Mouse (Mus musculus) heart, adult 18-20 months (tissue): ENCODE results near the gene Dhx30. TPM values are rescaled to one million over a fixed set of nuclear protein-coding genes. Genes with fewer than 3 reads are reported as not detected.
A peak's percentile ranks its signal among the peaks of the same experiment; 100 is the strongest.
"Not testable (repeated sequence)": the region's sequence is repeated elsewhere in the genome, so short reads cannot be mapped to it uniquely, and the experiment has no call there.

Experiments used
- DNase-seq, 2 experiments: peaks; one replicate each; pipeline ENCODE4 v3.0.0; 2021 to 2022; ENCODE audit warnings: mixed read lengths in 1 of 2
- total RNA-seq, 2 experiments: library from RNA; stranded (reverse); gene quantifications; 2 replicates each; pipeline ENCODE4 v1.2.3; 2021

Dhx30 gene
- total RNA-seq, 2 experiments from 2014 or later, result 54.4 to 56.4 TPM

GRCm38 (mm10) chr9:110094761-110095160 is 22.9 kb downstream of the Dhx30 start:
- no peak for DNase-seq

GRCm38 (mm10) chr9:110093303-110093702 is 24.3 kb downstream of the Dhx30 start:
- DNase-seq, result no peak

DNA sequence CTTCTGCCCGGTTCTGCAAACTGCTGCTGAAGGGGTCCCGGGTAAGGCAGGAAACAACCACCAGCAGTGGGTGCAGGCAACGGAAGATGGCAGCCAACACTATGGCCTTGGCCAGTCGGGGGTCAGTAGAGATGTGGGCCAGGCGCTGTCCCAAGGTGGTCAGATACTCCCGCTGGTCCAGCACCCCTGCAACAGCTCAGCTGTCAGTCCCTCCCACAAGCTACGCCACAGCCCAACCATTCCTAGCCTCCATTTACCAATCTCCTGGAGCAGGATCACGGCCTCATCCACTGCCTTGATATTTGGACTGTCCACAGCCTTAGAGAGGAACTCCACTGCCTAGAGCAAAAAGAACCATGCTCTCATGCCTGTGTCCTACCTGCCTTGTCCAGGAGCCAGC is 31.9 kb downstream of the Dhx30 start:
- no peak for DNase-seq

DNA sequence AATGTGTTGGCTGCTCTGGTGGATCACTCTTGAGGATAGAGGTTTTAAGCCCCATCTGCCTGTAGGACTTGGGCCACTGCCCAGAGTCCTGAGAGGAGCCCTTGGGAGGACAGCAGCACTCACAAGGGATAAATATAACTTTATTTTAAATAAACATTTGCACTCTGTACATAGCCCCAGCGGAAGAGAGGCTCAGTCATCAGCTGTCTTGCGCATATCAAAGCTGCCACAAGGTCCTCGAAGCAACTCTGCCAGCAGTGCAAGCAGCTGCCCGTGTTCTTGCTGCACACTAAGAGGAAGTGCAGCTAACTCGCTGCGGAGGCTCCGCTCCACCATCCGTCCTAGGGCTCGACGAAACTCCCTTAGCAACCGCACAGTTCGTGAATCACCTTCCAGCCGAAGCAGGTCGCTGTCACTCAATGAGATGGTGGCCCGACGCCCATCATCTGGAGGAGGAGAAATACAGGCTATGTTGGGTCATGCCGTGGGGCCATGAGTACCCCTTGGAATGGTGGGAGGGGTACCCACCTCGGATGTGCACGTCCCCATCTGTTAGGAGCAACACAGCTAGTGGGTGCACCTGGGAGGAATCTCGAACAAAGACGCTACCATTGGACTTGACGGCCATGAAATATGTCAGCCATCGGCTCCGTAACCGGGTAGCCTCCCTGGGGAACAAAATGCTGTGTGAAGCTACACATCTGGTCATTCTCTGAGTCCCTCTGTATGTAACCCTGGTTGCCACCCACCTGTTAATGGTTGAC is 33.2 kb downstream of the Dhx30 start:
- peak; percentile 61 to 69 for DNase-seq

GRCm38 (mm10) chr9:110081066-110081465 is 36.6 kb downstream of the Dhx30 start:
- no peak for DNase-seq

DNA sequence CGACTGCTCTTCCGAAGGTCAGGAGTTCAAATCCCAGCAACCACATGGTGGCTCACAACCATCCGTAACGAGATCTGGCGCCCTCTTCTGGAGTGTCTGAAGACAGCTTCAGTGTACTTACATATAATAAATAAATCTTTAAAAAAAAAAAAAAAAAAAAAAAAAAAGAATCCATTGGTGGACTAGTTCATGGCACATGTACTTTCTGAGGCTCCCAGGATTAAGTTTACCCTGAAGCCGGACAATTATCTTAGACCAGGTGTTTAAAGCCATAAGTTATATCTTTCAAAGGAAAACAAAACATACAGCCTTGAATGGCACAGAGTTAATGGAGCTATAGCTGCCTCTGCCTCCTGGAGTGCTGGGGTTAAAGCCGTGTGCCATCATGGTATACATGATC is 41.2 kb downstream of the Dhx30 start:
- not testable (repeated sequence) for DNase-seq

DNA sequence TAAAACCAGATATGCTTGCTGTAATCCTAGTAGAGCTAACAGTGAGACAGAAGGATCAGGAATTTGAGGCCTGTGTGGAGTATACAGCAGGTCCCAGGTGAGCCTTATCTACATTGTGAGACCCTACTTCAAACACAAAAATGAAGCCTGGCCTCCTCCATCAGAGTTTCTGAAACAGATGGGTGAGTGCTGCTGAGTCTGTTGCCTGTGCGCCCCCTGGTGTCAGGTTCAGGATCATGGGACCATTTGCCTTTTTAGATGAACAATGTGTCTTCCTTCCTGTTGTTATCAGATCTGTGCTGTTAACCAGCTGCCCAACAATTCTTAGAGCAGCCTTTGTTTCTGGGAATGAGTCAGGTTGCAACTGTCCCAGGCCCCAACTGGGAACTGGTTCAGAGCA is 45.8 kb downstream of the Dhx30 start:
- peak; percentile 54 to 84 for DNase-seq

DNA sequence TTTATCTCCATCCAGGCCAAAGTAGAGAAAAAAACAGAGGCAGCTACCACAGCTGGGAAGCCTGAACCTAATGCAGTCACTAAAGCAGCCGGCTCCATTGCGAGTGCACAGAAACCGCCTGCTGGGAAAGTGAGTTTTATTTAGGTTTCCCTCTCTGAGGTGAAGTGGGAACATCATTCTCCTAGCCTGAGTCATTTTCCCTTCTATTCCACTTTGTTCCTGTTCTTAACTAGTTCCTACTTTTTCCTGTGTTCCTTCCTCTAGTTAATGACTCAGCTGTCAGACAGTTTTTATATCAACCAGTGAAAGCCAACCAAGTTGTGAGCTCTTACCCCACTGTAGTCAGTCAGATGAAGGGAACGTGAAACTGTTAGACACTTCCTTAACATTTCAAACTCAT is 46.6 kb downstream of the Dhx30 start:
- no peak for DNase-seq

GRCm38 (mm10) chr9:110070358-110070757 is 47.3 kb downstream of the Dhx30 start:
- DNase-seq, result peak; percentile 80

DNA sequence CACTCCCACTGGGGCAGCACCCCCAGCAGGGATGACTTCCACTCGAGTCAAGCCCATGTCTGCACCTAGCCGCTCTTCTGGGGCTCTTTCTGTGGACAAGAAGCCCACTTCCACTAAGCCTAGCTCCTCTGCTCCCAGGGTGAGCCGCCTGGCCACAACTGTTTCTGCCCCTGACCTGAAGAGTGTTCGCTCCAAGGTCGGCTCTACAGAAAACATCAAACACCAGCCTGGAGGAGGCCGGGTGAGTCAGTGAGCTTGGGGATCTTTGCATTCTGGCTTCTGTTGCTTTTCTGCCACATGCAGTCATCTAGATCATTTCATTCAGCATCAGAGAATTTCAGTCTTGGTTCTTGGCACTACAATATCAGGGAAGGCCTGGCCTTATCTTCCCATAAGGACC is 48.9 kb downstream of the Dhx30 start:
- DNase-seq, result no peak

- DNase-seq, result no peak
Measured at GRCm38 (mm10) chr9:110064641-110065040, 53.0 kb downstream of the Dhx30 start.

DNA sequence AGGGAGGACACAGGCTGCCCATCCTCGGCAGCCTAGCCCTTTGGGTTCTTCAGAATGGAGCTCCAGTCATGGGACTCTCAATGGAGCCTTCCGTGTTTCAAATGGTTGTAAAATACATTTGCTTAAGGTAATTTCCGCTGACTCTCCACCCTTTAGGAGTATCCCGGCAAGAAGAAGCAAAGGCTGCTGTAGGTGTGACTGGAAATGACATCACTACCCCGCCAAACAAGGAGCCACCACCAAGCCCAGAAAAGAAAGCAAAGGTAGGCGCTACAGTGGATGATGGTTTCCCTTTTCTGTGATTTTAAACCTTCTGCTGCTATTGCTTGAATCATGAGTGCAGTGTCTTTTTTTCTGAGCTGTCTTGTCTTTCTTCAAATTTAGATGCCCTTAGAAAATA is 54.8 kb downstream of the Dhx30 start:
- no peak for DNase-seq

DNA sequence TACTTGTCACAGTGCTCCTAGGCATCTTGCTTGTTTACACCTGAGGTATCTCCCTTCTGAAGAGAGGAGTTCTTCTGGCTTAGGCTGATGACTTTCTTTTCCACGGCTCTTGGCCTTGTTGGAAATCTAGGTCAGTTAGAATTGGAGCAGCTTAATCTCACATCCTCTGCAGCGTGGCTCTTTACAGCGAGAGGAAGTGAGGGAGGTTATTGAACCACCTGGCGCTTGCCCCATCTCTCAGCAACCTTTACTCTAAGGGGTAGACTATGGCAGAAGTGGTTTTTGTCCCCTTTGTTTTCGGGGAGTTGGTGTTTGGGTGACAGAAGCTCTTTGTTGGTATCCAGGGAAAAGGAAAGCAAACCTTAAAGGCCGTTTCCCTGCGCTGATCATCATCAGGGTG is 55.2 kb downstream of the Dhx30 start:
- no peak for DNase-seq

- no peak for DNase-seq
Measured at GRCm38 (mm10) chr9:110060761-110061160, 56.9 kb downstream of the Dhx30 start.

GRCm38 (mm10) chr9:110057200-110057599 is 60.4 kb downstream of the Dhx30 start:
- no peak for DNase-seq

DNA sequence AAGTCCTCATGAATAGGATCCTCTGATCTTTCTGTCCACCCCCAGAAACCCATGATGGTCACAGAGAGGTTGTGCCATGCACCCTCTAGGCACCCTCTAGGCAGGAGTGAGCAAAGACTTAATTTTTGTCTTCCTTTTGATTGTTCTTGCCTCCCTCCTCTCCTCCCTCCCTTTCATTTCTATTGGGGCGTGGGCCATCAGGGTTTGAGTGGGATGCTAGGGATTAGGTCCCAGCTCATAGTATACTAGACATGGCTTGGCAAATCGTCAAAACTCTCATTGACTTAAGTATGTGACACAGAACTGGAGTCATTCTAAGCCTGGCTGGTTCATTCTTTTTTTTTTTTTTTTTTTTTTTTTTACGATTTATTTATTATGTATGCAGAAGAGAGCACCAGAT is 62.8 kb downstream of the Dhx30 start:
- no peak for DNase-seq

DNA sequence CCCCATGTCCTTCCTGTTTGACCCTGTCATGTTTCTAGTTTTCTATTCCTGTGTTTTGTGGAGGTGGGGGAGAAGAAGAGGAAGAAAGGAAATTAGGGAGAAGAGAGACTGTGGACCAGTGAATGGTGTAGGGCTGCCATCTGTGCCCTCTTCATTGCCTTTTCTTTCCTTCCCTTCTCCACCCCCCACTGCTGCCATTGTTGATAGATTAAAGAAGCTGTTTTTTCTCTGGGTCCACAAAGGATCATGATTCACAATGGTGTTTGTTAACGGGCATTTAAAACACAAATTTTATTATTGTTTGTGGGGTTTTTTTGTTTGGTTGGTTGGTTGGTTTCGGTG is 63.6 kb downstream of the Dhx30 start:
- DNase-seq, result no peak

DNA sequence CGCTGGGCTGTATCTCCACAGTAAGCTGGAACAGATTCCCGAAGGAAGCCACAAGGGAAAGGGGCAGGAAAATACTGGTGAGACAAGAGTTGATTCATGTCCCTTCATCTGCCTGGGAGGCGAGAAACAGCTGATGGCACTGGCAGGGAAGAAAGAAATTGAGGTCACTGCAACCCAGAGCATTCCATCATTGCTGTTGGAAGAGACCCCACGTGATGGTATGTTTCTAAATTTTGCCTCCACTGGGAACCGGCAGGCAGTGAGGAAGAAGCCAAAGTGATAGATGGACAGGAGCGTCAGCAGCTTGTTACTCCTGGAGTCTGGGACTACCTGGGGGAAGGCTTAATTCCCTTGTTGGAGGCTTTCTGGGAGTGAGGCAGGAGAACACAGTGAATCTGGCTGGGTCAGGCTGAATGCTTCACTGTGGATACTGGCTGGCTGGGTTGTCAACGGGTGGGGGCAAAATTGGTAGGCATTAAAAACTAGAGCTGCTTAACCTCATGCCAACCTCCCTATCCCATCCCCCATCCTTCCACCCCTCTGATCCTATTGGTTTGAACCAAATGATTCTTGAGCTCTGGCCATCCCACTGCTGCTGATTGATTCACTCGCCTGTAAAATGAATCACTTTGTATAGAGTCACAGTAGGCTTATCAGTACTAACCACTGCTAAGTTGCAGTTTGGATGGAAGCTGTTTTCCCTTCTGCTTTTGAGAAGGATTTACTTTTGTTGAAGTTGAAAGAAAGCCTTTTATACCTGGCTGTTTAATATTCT is 64.1 kb downstream of the Dhx30 start:
- DNase-seq, result peak; percentile 55 to 70

DNA sequence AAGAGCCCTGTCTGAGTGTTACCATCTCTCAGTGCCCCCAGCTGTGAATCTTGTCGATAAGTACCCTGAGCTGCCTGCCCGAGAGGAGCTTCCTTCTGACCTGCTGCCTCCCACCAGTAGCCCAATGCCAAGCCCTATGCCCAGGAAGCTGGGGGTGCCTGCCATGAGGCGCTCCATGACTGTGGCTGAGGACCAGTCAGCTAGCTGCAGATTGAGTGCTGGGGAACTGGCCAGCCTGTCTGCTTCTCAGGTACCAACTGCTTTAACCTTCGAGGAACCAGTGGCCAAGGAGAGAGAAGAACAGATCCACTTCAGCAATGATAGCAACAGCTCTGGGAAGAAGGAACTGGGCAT is 64.7 kb downstream of the Dhx30 start:
- no peak for DNase-seq

DNA sequence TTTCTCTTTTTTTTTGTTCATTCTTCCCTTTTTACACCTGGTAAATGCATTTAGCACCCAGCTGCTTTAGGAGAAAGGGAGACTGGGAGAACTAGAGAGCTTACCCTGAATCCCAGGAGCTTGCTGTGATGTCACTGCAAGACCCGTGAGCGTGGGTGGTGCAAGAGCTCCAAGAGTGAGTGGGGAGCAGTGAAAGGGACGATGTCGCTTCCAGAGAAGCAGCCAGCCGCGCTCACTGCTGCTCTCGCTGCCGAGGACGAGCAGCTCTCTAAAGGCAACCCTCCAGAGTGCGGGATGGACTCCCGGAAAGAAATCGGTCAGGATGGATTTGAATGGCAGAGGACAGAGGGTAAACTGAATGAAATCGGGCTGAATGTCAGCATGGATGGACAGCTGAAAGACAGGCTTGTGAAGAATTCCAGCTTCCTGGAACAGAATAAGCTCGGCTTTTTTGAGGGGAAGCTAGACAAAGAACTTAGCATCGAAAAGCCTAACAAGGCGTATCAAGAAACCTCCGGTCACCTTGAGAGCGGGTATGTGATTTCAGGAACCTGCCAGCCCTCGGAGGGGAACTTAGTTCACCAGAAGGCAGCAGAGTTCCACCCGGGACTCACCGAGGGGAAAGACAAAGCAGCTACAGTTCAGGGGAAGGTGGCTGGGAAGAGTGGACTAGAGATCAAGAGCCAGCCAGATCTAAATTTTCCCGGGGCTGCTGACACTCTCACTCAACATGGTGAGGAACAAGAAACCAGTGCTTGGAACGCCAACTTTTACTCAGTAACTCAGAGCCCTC is 65.6 kb downstream of the Dhx30 start:
- DNase-seq, result peak in 1 of 2 experiments; percentile 32

DNA sequence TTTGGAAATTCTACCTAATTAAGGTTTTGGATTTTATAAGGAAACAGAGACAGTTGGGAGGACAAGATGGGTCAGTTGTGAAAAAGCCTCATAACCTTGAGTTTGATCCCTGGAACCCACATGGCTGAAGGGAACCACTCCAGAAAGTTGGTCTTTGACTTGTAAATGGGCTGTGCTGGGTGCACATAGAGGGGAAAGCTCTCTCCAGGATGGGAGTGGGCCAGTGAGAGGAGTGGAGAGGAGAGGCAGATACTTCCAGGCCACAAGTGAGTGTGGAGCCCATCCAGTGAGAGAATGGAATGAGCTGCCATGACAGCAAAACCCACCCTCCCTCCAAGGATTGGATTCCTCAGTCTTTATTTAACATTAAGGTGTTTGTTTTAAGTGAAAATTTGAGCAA is 66.4 kb downstream of the Dhx30 start:
- no peak for DNase-seq

- no peak for DNase-seq
Measured at GRCm38 (mm10) chr9:110047857-110048256, 69.8 kb downstream of the Dhx30 start.

DNA sequence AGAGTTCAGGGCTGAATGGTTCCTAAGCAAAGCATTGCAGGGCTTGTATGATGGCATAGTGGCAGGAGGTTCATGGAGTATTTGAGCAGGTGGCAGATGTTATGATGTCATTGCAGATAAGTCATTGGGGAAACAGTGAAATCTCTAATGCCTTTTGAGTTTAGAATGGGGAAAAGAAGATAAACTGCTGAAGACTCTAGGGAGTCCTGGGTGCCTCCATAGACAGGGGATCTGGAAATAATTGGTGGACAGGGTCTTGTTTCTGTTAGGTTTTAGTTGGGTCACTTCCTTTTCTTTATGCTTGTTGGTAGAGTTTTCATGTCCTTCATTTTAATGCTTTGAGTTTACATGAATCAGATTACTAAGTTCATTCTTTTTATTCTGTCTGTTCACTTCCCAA is 70.4 kb downstream of the Dhx30 start:
- no peak for DNase-seq
